ENCODE assay signal across 17 mouse cellular contexts in genomic region chr13:46788452-46788851, GRCm38 (mm10).
DNase-seq lines count a peak whose midpoint lies in the region; ATAC-seq and TF ChIP-seq lines count a peak whose summit lies in the region.
"Had no signal": no experiment of that assay in that cellular context is flagged by ENCODE, and none has a peak within 500 bp of the region (broad histone marks: within the 10 kb centered on the region; RNA-seq: fewer than 3 reads in every experiment).

No protein-coding gene starts in this region.

- H3K27me3 ChIP-seq in lung, postnatal 0 days (replicated peaks; ENCODE audit: insufficient read depth, low read length) = no peaks in the 10 kb centered on the region
- H3K27me3 ChIP-seq: liver, embryonic 13.5 days; midbrain, embryonic 12.5 days had no signal

- no peak for TF ChIP-seq CTCF in lung, postnatal 0 days (IDR thresholded peaks at IDR 0.05)

- H3K4me3 ChIP-seq in lung, postnatal 0 days (ENCODE audit: low read depth, low read length) = no peak overlapping the region
- H3K4me3 ChIP-seq: embryonic facial prominence, embryonic 10.5 days; erythroblast, embryonic 14.5 days; heart, adult 2 months; layer of hippocampus, adult 2 months; liver, embryonic 13.5 days; midbrain, embryonic 12.5 days; myocyte had no signal

- H3K4me2 ChIP-seq in lung, postnatal 0 days (replicated peaks; ENCODE audit: low read depth, low read length) = no peak overlapping the region
- H3K4me2 ChIP-seq: liver, embryonic 13.5 days; midbrain, embryonic 12.5 days had no signal

- no peaks in the 10 kb centered on the region for H3K4me1 ChIP-seq in lung, postnatal 0 days (ENCODE audit: insufficient read depth, low read depth, low read length)
- H3K4me1 ChIP-seq: embryonic facial prominence, embryonic 10.5 days; liver, embryonic 13.5 days; midbrain, embryonic 12.5 days had no signal

- H3K9ac ChIP-seq in lung, postnatal 0 days (replicated peaks; ENCODE audit: low read depth) = no peak overlapping the region
- H3K9ac ChIP-seq: forebrain, postnatal 0 days; liver, embryonic 13.5 days; midbrain, embryonic 12.5 days had no signal

- no peak for TF ChIP-seq EP300 in lung, postnatal 0 days (IDR thresholded peaks at IDR 0.05)

- no peak overlapping the region for H3K27ac ChIP-seq in lung, postnatal 0 days (ENCODE audit: low read length)
- H3K27ac ChIP-seq: embryonic facial prominence, embryonic 10.5 days; heart, adult 2 months; layer of hippocampus, adult 2 months; liver, embryonic 13.5 days; midbrain, embryonic 12.5 days had no signal

- H3K36me3 ChIP-seq in lung, postnatal 0 days (ENCODE audit: insufficient read depth, low read length) = peaks cover 47% of the 10 kb centered on the region; the same call in 1 of the 2 replicates

- ATAC-seq in lung, postnatal 0 days = peak; percentile 9; the same call in 1 of the 2 replicates
- ATAC-seq: forebrain, postnatal 0 days had no signal

- H3K9me3 ChIP-seq in lung, postnatal 0 days (ENCODE audit: low read length) = no peaks in the 10 kb centered on the region
- H3K9me3 ChIP-seq: embryonic facial prominence, embryonic 10.5 days; liver, embryonic 13.5 days; midbrain, embryonic 12.5 days had no signal

- DNase-seq in cerebellum, postnatal 14 days = peak; percentile 36 to 41
- no peak for DNase-seq in cerebellum, adult 11 months
- DNase-seq in lung, postnatal 0 days (ENCODE audit: low spot score) = peak; percentile 19
- DNase-seq in lung, postnatal 4 days = no peak
- peak; percentile 80 to 85 for DNase-seq in kidney, adult 8-10 months
- DNase-seq in kidney, postnatal 4 days = peak; percentile 60 to 67
- no peak for DNase-seq in right cerebral cortex, adult 18-20 months
- DNase-seq: adrenal gland, adult 8-10 months; forebrain, postnatal 0 days; heart, adult 2 months; liver, embryonic 13.5 days; thymus, postnatal 25 days had no signal

- 62% methylated on average over 8 of the region's 8 CpGs for WGBS in lung, postnatal 0 days

Comparison
In these comparisons a context has a peak if more than half of its experiments do, and no peak if none do; other contexts are left out.
1. DNase-seq: peak in cerebellum, postnatal 14 days (2 of 2), lung, postnatal 0 days (single experiment), kidney, adult 8-10 months (2 of 2) and kidney, postnatal 4 days (2 of 2); none in cerebellum, adult 11 months (single experiment), lung, postnatal 4 days (0 of 2) and right cerebral cortex, adult 18-20 months (single experiment).